Mouse (Mus musculus): ENCODE measurements around the gene Trim9. TPM values are rescaled to one million over a fixed set of nuclear protein-coding genes. Genes with fewer than 3 reads are reported as not detected.

The Trim9 gene
- total RNA-seq (2021) = under 1 TPM; 0.54 to 0.59 TPM
- long read RNA-seq, experiment 1 = 0 reads
- long read RNA-seq, experiment 2, partial matches to known transcripts = 0 of 1 reads
- long read RNA-seq, experiment 2, other reads (novel, unspliced or antisense) = 1 of 1 reads

DNA sequence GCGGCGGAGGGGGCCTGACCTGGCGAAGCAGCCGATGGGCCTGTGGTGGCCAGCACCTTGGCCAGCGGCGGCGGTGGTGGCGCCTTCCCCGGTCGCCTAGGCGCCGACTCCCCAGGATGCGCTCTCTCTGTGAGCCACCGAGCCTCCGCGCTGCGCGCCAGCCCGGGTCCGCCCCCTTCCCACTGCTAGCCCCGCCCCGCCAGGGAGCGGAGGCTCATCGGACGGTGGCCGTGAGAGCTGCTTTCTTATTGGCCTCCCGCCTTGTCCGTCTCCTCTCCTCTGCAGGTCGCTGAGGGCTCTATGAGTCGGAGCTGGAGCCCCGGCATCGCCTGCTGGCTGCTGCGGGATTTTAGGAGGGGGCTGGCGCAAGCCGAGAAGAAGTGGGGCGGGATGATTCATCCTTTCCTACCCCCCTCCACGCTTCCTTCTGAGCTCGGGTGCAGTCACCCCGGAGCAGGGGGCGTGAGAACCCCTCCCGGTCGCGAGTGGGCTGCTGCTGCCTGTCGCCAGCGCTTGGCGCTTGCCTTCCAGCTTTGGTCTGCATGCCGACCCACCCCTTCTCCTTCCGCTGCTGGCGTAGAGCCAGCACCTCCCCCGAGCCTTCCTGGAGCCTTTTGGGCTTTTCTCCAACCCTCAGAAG is at the start of gene Trim9:
TSS of gene Trim9 (minus strand) at position 413 of the 640 bp plus-strand sequence.
- DNase-seq = peak; percentile 90

DNA sequence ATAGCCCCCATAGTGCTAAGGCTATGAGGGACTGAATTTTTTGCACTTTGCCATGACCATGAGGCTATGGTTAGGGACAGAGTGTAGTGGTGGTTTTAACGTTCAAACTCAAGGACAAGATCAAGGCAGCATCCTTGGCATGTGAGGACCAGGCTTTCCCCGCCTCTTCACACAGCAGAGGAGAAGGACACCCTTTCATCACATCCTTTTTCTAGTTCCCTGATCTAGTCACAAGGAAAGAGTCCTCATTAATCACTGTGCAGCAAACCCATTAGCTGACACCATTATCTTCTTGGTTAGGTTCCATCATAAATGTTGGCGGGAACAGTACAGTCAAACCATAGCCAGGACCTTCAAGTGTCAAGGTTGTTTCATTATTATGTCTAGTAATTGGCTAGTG is 47.6 kb upstream of the Trim9 start:
- DNase-seq = no peak

- no peak for DNase-seq
Observed at GRCm38 (mm10) chr12:70391236-70391635, 43.8 kb upstream of the Trim9 start.

GRCm38 (mm10) chr12:70374976-70375375 is 27.6 kb upstream of the Trim9 start:
- DNase-seq = no peak

GRCm38 (mm10) chr12:70372874-70373273 is 25.5 kb upstream of the Trim9 start:
- no peak for DNase-seq

- DNase-seq = no peak
Observed at GRCm38 (mm10) chr12:70369348-70369747, 21.9 kb upstream of the Trim9 start.

GRCm38 (mm10) chr12:70368820-70369219 is 21.4 kb upstream of the Trim9 start:
- no peak for DNase-seq

DNA sequence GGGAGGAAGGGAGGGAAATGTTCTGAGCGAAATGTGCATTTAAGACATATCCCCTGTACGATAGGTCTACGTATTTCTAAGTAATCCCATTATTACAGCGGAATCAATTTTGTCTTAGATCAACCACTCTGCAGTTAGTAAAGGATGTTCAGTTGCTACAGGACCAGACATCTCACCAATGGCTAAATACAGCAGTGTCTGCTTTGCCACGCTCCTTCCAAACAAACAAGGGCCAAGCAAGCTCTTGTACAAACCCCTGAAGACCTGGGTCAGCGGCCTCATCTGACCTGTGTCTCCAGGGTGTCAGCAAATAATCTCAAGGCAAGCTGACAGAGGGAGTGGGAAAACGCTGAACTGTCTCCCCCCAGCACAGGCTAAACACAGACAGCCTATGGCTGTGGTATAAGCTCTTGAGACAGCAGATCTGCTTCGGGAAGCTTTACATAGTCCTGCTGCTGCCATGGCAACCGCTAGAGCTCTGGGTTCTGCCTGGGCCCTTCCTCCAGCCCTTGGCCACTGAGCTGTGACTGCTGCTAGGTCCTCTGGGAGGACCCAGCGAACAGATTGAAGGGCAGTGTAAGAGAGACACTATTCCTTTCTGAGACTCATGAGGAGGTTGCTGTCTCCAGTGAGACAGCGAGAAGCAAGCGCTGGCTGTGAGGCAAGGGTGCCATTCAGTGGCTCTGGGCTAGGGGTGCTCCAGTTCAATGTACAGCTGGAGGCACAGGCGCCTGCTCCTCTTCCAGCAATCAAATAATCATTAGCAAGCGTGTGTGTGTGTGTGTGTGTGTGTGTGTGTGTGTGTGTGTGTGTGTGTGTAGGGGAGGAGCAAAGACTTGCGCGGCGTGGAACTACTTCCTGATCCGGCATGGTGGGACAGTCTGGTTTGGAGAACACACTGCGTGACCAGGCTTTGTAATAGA is 20.2 kb upstream of the Trim9 start:
- peak; percentile 13 for DNase-seq

GRCm38 (mm10) chr12:70363016-70363415 is 15.6 kb upstream of the Trim9 start:
- no peak for DNase-seq

GRCm38 (mm10) chr12:70360276-70360675 is 12.9 kb upstream of the Trim9 start:
- no peak for DNase-seq

DNA sequence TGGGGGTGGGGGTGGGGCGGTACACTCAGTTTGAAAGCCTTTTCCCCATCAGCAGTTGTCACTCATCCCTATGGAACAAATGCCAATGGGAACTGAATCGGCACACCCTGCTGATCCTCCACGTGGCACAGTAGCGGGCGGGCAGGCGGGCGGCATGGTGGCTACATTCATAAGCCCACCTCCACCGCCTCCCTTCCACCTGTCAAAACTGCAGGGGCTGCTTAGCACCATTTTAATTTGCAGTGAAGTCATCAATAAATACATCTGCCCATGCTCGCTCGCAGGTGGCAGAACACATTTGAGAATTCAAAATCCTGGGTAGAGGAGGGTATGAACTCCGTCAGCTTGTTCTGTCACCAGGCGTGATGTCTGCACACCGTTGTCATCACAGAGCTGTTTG is 12.0 kb upstream of the Trim9 start:
- no peak for DNase-seq

- no peak for DNase-seq
Observed at GRCm38 (mm10) chr12:70354926-70355325, 7.5 kb upstream of the Trim9 start.

DNA sequence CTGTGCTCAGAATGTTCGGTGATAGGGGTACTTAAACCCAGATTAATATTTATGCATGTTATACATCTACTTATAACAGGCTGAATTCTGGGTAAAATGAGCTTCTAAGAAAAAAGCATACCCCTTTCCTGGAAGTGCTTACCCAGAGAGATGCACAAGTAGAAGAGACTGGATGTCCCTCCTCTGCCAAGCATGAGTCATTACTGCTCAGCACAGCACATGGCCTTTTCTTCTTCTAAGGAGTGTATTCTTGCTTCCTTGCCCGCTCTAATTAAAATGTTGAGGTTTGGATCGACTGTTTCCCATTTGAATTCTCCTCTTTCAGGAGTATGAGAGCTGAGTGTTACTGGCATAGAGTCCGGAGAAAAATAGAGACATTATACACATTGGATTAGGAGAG is 3.1 kb upstream of the Trim9 start:
- DNase-seq = no peak

DNA sequence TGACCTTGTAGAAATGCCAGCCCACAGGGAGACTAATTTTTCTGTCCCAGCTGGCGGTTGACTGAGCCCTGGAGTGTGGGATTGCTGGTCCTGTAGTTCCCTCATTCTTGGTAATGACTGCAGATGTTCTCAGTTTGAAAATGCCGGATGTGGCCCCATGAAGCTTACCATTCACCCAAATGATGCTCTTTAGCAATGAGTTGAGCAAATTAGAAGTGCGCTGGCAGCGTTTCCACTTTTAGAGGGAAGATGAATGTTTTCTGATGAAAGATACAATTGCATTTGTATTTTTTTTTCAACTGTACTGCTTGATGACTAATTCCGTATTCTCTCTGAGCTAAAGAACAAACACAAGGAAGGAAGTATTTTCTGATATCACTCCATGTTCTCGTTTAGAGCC is 2.4 kb upstream of the Trim9 start:
- no peak for DNase-seq

- no peak for DNase-seq
Observed at GRCm38 (mm10) chr12:70348026-70348425, 612 bp upstream of the Trim9 start.

- peak; percentile 18 for DNase-seq
Observed at GRCm38 (mm10) chr12:70346139-70347026, 1.0 kb downstream of the Trim9 start.

- no peak for DNase-seq
Observed at GRCm38 (mm10) chr12:70345531-70346138, 1.8 kb downstream of the Trim9 start.

- DNase-seq = no peak
Observed at GRCm38 (mm10) chr12:70335176-70335575, 12.2 kb downstream of the Trim9 start.

DNA sequence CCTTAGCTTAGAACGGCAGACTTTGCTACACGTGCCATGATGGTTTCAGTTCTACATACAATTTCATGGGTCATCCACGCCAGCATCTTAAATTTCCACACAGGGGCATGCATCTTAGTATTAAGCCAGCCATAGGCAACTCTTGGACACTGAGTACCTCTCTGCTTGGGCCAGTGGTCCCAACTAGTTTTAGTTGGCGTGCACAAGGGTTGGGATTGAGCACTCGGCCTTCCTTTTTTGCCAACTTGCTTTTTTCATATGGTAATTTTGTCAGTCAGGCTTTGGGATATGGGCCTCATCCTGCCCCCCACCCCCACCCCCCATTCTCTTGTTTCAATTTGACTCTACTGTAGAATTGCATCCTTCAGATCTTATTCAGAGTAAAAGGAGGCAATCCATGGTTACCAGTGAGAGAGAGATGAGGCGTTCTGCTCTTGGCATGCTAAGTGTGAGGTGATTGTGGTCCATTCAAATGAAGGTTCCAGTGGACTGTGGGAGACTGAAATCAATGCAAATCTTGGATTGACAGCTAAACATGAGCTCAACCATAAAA is 14.1 kb downstream of the Trim9 start:
- DNase-seq = no peak

DNA sequence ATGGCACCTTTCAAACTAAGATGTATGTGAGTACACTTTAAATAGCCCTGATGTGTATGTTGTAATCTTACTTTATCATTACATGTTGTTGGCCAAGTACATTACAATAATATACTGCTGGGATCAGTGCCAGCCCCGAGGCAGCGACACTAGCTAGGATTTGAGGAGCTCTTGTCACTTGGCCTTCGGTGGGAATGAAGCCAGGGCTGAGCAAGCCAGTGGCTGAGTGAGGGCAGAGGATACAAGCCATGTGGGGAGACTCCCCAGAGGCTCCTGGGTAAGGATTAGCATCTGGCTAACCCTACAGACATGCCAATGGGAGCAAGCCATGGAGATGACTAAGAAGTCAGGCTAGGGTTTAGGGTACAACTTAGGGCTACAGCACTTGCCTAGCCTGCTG is 18.4 kb downstream of the Trim9 start:
- DNase-seq = no peak

DNA sequence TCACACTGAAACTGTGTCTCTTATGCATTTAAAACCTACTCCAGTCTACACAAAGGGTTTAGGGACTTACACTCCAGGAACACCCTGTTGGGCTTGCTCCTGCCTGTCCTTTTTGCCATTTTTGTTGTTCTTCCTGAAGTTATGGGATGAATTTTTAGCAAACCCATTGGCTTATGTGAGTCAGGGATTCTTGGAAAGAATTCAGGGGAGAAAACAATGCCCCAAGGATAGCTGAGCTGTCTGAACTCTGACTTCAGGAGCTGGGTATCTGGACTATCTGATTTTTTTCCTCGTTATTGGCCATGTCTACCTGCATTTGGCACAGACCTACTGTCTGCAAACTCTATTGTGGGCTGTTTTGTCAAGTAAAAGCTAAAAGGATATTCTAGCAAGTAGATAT is 20.5 kb downstream of the Trim9 start:
- no peak for DNase-seq

GRCm38 (mm10) chr12:70326393-70326792 is 21.0 kb downstream of the Trim9 start:
- no peak for DNase-seq

Measured in gastrocnemius, postnatal 10 days (tissue).